Mouse (Mus musculus) stomach, postnatal 0 days (tissue): ENCODE data around the gene Ltb.

Source experiments
- CTCF ChIP-seq: IDR thresholded peaks from 2 replicates; pipeline ENCODE4 v1.5.1; 2016; ENCODE audit warnings: antibody characterized with exemption, low read depth, mild to moderate bottlenecking, moderate library complexity
- EP300 ChIP-seq: optimal IDR thresholded peaks from 2 replicates; pipeline ENCODE3; 2016; ENCODE audit warnings: antibody characterized with exemption

GRCm38 (mm10) chr17:35232043-35232442 lies 37.8 kb downstream of the Ltb start:
- peak; percentile 97 for TF ChIP-seq CTCF
- no peak for TF ChIP-seq EP300
